Mouse (Mus musculus) olfactory bulb, adult 2 months (tissue): ENCODE measurements around the gene Fgfr2. TPM values are rescaled to one million over a fixed set of nuclear protein-coding genes. Genes with fewer than 3 reads are reported as not detected.

Experiments
- H3K27ac ChIP-seq: fragments of 200-500 bp; 2 replicates; pipeline ENCODE4 v1.5.1; 2012; ENCODE audit warnings: low read depth, low read length; ENCODE audit not compliant: insufficient read depth
- H3K4me1 ChIP-seq: fragments of 200-500 bp; 2 replicates; pipeline ENCODE4 v1.6.1; 2012; ENCODE audit warnings: low read length; ENCODE audit not compliant: control insufficient read depth, insufficient read depth
- H3K4me3 ChIP-seq: fragments of 200-500 bp; 2 replicates; pipeline ENCODE4 v1.5.1; 2012; ENCODE audit warnings: mild to moderate bottlenecking, low read depth, low read length, moderate library complexity; ENCODE audit not compliant: insufficient read depth
- CTCF ChIP-seq: fragments of 200-500 bp; IDR thresholded peaks from 2 replicates; pipeline ENCODE4 v1.5.1; 2012; ENCODE audit warnings: low read depth, mild to moderate bottlenecking, low read length, moderate library complexity; ENCODE audit not compliant: insufficient read depth
- POLR2A ChIP-seq: fragments of 200-500 bp; IDR thresholded peaks from 2 replicates; pipeline ENCODE4 v1.6.1; 2012; ENCODE audit warnings: mild to moderate bottlenecking, low read depth, low read length, moderate library complexity; ENCODE audit not compliant: insufficient read depth
- WGBS: fragments of 180-500 bp; shearing (Covaris S2); methylation state at CpG from one replicate; pipeline ENCODE4 v1.1.7; 2018; 5-methylcytosine and 5-hydroxymethylcytosine counted together
- polyA plus RNA-seq: library from polyadenylated mRNA; stranded (reverse); fragments of >200 nt; gene quantifications from 2 replicates; pipeline ENCODE4 v1.2.4, GENCODE M21; 2012; ENCODE audit warnings: low replicate concordance; ENCODE audit not compliant: missing spikeins, insufficient read depth, insufficient read length

The Fgfr2 gene
- polyA plus RNA-seq, 1 experiment = not detected

DNA sequence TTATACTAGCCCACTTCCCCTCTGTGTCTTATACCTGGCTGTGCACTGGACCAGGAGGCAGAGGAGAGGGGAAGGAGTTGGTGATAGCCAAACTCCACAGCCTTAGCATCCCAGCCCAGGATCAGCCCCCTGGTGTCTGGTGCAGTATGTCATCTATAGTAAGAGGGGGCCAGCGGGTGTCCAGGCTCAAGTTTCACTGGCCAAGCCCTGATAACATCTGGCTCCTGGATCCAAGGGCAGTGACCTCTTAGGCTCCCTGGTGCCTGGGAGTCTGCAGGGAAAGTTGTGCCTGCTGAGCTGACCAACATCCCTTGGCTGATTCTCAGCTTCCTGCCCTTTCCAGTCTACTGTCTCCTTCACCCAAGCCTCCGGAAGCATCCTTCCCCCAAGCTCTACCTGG lies 1315.9 kb downstream of the Fgfr2 start:
- no peak for TF ChIP-seq CTCF
- TF ChIP-seq POLR2A = no peak
- 63% methylated on average over 2 of the region's 2 CpGs for WGBS
- H3K27ac ChIP-seq = no peak overlapping the region
- H3K4me1 ChIP-seq = no peaks in the 10 kb centered on the region
- H3K4me3 ChIP-seq = no peak overlapping the region

DNA sequence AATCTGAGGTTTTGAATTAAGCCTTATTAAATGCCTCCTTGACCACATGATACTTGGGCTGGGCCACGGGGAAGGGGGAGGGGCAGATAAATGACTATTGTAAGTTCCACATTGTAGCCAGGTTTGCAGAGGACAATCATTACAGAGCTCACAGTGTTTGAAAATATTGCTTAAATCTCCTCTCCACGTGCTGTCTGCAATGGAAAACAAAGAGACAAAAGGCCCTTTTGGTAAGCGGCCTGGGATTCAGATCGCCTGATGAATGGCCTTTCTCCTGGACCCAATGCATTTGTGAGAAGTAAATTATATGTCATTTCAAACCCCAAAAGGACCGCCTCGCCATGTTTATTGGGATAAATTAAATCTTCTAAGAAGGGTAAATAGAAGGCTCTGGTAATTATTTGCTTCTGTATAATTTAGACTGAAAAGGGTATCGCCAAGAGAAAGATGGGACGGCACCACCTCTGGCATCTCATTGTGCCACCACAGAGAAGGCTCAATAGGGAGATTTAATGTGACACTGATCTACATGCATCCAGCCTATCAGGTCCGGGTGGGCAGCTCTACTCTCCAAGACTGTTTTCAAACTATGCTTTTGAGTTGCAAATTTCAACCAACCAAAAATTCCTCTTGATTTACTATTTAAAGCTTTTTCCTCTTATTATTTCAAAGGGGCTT lies 1317.5 kb downstream of the Fgfr2 start:
- H3K4me3 ChIP-seq = no peak overlapping the region
- H3K4me1 ChIP-seq = no peaks in the 10 kb centered on the region
- H3K27ac ChIP-seq = no peak overlapping the region
- no peak for TF ChIP-seq CTCF
- TF ChIP-seq POLR2A = no peak
- WGBS = 27% methylated on average over 9 of the region's 9 CpGs

DNA sequence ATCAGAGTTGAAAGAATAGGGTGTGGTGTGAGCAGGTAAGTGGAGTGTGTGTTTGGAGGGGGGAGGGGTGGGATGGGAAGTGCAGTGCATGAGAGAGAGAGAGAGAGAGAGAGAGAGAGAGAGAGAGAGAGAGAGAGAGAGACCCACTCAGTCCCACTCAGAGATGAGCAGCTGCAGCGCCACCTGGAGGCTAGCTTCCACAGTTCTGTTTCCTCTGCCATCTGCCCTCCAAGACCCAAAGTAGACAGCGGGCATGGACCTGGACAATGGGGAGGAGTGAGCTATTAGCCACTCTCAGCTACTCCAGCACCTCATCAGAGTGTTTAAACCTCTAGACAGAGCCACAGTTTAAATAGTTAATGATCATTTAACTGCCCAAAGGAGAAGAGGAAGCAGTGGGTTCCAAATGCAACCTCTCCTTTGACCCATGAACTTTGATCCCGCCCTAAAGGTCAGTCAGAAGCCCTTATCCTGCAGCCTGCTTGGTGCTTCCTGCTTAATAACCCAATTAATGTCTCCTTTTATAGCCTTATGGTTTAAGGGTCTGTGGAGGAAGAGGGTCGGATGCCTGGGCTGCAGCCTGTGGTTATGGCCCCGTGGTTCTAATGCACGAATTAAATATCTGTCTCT lies 1322.6 kb downstream of the Fgfr2 start:
- Histone ChIP-seq H3K4me1 (no peaks in the 10 kb centered on the region), H3K4me3 (no peak overlapping the region), H3K27ac (no peak overlapping the region)
- TF ChIP-seq CTCF (no peak), POLR2A (no peak)
- WGBS = 64% methylated on average over 6 of the region's 6 CpGs

DNA sequence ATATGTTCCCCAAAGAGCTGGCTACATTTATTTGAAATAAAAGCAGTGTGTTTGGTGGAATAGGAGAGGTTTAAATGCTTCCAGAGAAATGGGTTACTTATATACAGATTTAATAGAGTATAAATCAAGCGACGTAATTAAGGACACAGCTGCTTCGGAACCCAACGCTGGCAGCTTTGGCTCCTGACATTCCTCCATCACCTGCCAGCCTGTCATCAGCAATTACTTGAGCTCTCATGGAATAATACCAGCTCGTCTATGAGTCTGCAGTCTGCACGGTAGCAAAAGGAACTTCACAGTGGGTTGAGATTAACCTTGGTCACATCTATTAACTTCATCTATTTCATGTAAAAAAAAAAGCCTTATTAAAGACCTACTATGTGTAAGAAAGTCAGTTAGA lies 1326.0 kb downstream of the Fgfr2 start:
- 61% methylated on average over 6 of the region's 6 CpGs for WGBS
- Histone ChIP-seq H3K4me1 (no peaks in the 10 kb centered on the region), H3K4me3 (no peak overlapping the region), H3K27ac (no peak overlapping the region)
- TF ChIP-seq POLR2A (no peak), CTCF (no peak)

DNA sequence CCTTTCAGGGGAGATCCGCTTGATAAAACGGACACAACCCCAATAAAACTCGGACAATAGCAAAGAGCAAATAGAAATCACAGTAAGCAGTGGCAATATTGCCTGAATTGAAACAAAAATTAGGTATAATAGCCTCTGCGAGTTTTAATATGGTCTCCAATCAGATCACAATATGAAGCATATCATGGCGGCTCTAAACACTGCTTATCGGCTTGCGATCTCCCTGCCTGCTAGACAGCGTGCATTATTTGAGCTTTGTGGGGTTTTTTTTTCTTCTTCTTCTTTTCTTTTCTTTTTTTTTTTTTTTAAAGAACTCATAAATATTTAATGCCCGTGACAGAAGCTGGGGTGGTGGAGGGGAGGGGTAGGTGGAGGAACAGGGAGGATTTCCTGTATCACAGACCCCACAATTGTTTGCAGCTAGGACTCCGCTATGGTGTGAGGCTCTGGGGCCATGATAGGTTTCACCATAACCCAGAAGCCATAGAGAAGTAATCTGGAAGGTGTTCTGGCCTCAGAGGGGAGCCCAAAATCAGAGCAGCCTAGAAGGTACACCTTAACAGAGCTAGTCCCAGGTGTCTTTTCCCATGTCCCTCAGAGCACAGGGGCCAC lies 1334.4 kb downstream of the Fgfr2 start:
- Histone ChIP-seq H3K4me3 (no peak overlapping the region), H3K4me1 (no peaks in the 10 kb centered on the region), H3K27ac (no peak overlapping the region)
- 55% methylated on average over 10 of the region's 10 CpGs for WGBS
- TF ChIP-seq POLR2A (no peak), CTCF (no peak)

DNA sequence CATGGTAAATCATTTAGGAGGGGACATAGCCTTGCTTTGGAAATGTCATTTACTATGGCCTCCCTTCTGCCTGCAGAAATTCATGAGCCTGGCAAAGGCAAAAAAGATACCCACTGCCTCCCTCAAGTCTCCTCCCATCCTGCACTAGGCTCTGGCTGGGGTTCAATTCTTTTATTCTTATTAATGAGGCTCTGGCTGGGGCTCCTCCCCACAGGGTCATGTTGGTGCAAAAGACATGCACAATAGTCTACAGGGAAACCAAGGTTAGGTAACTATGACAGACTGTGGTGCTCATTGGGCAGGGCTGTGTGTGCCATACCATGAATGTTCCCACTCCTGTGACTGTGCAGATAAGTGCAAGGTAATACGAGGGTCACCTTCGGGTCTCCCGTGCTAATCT lies 1337.4 kb downstream of the Fgfr2 start:
- TF ChIP-seq POLR2A (no peak), CTCF (no peak)
- WGBS = 79% methylated on average over 3 of the region's 3 CpGs
- Histone ChIP-seq H3K4me3 (no peak overlapping the region), H3K27ac (no peak overlapping the region), H3K4me1 (no peaks in the 10 kb centered on the region)

DNA sequence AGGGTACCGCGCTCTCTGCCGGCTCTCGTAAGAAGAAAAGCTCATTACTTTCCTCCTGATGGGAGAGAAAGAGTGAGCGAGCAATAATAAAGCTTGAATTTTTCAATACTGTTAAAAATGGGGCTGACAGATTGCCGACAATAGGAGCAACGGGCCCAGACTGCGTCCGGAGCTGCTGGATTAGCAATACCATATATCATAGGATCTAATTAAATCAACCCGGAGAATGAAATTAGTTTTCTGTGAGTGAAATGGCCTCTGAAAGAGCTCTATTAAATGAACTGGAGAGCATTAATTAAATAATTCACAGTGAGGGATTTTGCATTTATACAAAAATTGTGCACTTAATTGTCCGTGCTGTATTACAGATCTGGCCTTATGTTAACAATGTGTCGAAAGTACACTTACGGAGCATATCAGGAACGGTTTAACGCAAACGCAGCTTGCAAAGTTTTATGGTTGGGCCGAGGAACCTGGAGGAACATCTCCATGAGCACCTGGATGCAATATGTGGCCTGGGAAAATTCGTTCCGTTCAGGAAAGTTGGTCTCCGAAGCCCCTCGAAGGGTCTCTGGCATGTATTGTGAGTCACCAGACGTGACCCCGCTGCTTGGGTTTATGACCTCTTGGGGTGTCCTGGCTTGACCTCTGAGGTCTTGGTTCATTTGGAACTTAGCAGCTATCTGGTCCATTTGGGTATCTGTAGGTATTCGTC lies 1344.7 kb downstream of the Fgfr2 start:
- Histone ChIP-seq H3K27ac (no peak overlapping the region), H3K4me3 (no peak overlapping the region), H3K4me1 (no peaks in the 10 kb centered on the region)
- WGBS = 44% methylated on average over 24 of the region's 24 CpGs
- TF ChIP-seq CTCF = no peak
- no peak for TF ChIP-seq POLR2A

DNA sequence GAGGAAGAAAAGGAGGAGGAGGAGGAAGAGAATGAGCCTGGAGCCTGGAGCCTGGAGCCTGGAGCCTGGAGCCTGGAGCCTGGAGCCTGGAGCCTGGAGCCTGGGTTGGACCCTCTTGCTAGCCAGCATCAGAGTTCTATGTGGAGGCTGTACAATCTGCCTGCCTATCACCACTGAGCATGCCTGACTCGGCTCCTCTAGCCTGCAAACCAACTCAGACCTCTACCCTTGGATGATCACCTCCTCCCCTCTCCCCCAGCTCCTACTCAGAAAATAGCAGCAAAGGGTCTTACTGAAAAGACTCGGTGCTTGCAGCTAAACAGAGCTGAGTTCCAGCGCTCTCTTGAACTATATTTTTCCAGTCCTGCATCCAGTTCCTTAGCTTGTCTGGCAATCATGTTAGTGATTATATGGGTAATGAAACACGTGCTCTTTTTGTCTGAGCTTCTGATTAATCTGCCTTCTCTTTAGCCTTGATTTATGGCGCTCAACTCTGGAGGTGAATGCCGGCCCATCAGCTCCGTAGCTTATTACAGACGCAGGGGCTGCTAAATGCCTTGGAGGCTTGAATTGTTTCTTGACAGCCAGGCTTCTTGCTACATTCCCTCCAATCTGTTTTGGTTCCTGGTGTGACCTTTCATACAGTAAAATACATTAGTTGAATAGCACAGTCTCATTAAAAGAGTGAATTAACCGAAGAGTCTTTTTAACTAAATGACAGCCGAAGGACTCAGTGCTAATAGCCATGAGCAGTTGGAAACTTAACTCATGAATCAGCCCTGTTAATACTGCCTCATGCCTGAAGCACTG lies 1345.5 kb downstream of the Fgfr2 start:
- TF ChIP-seq CTCF = no peak
- TF ChIP-seq POLR2A = no peak
- WGBS = 11% methylated on average over 10 of the region's 10 CpGs
- H3K27ac ChIP-seq = no peak overlapping the region

More for the DNA sequence above, 1345.5 kb downstream of the Fgfr2 start:
- H3K4me1 ChIP-seq = no peaks in the 10 kb centered on the region
- H3K4me3 ChIP-seq = no peak overlapping the region
